Mouse (Mus musculus): Measurements from ENCODE around the gene Copz1. TPM values are rescaled to one million over a fixed set of nuclear protein-coding genes. Genes with fewer than 3 reads are reported as not detected.
"Not testable (repeated sequence)": the region's sequence is repeated elsewhere in the genome, so short reads cannot be mapped to it uniquely, and the experiment has no call there.

Copz1 gene
- polyA plus RNA-seq, 1 experiment from 2014 or later, result 265 TPM

- peak within 1 kb of the TSS; percentile 72 for H3K4me2 ChIP-seq (ENCODE audit: low read depth, low read length)
- H3K4me3 ChIP-seq (replicated peaks; ENCODE audit: low read length), result peak within 1 kb of the TSS; percentile 66
- peak within 1 kb of the TSS; percentile 83 for H3K9ac ChIP-seq (ENCODE audit: low read length)
- no peaks in the 10 kb centered on the region for H3K9me3 ChIP-seq (replicated peaks; ENCODE audit: control insufficient read depth, low read length)
- ATAC-seq (ENCODE audit: insufficient read depth, low FRiP score), result peak; percentile 92
- H3K27ac ChIP-seq (ENCODE audit: low read length), result peak within 1 kb of the TSS; percentile 94
- no peaks in the 10 kb centered on the region for H3K27me3 ChIP-seq (ENCODE audit: control insufficient read depth, insufficient read depth, low read length)
- under 1% methylated on average over 47 of the region's 47 CpGs for WGBS
- peaks cover 25% of the 10 kb centered on the region for H3K4me1 ChIP-seq (ENCODE audit: control insufficient read depth, insufficient read depth, low read length)
- H3K36me3 ChIP-seq (ENCODE audit: control insufficient read depth, insufficient read depth, low read length), result peaks cover 20% of the 10 kb centered on the region
These were observed 32.1 kb upstream of the Copz1 start, which contains the start of gene Hnrnpa1 for GRCm38 (mm10) chr15:103240160-103241028. Hnrnpa1 (plus strand) TSS chr15:103240432.

- H3K27me3 ChIP-seq (ENCODE audit: control insufficient read depth, insufficient read depth, low read length); H3K9me3 ChIP-seq (replicated peaks; ENCODE audit: control insufficient read depth, low read length); ATAC-seq (ENCODE audit: insufficient read depth, low FRiP score): not testable (repeated sequence)
- Histone ChIP-seq H3K9ac (ENCODE audit: low read length) (peak overlapping the region; percentile 83), H3K36me3 (ENCODE audit: control insufficient read depth, insufficient read depth, low read length) (peaks cover 18% of the 10 kb centered on the region), H3K27ac (ENCODE audit: low read length) (peak overlapping the region; percentile 94), H3K4me3 (replicated peaks; ENCODE audit: low read length) (peak overlapping the region; percentile 66), H3K4me2 (ENCODE audit: low read depth, low read length) (peak overlapping the region; percentile 72), H3K4me1 (ENCODE audit: control insufficient read depth, insufficient read depth, low read length) (peaks cover 25% of the 10 kb centered on the region)
- WGBS, result 4% methylated on average over 12 of the region's 12 CpGs
These were observed 31.2 kb upstream of the Copz1 start for GRCm38 (mm10) chr15:103241071-103242018.

- WGBS, result 48% methylated on average over 8 of the region's 8 CpGs
- no peak for ATAC-seq (ENCODE audit: insufficient read depth, low FRiP score)
- Histone ChIP-seq H3K9ac (ENCODE audit: low read length) (peak overlapping the region; percentile 83), H3K27me3 (ENCODE audit: control insufficient read depth, insufficient read depth, low read length) (no peaks in the 10 kb centered on the region), H3K4me3 (replicated peaks; ENCODE audit: low read length) (peak overlapping the region; percentile 66), H3K4me1 (ENCODE audit: control insufficient read depth, insufficient read depth, low read length) (peaks cover 25% of the 10 kb centered on the region), H3K9me3 (replicated peaks; ENCODE audit: control insufficient read depth, low read length) (no peaks in the 10 kb centered on the region), H3K4me2 (ENCODE audit: low read depth, low read length) (peak overlapping the region; percentile 72), H3K27ac (ENCODE audit: low read length) (no peak overlapping the region), H3K36me3 (ENCODE audit: control insufficient read depth, insufficient read depth, low read length) (peaks cover 27% of the 10 kb centered on the region)
These were observed 29.6 kb upstream of the Copz1 start for GRCm38 (mm10) chr15:103242885-103243284.

GRCm38 (mm10) chr15:103245616-103246015 is 26.9 kb upstream of the Copz1 start:
- no peak for ATAC-seq (ENCODE audit: insufficient read depth, low FRiP score)
- H3K9ac ChIP-seq (ENCODE audit: low read length), result no peak overlapping the region
- peaks cover 20% of the 10 kb centered on the region for H3K4me1 ChIP-seq (ENCODE audit: control insufficient read depth, insufficient read depth, low read length)
- H3K27ac ChIP-seq (ENCODE audit: low read length), result no peak overlapping the region
- H3K9me3 ChIP-seq (replicated peaks; ENCODE audit: control insufficient read depth, low read length), result no peaks in the 10 kb centered on the region
- H3K4me3 ChIP-seq (replicated peaks; ENCODE audit: low read length), result no peak overlapping the region
- WGBS, result 73% methylated on average over 6 of the region's 6 CpGs
- no peak overlapping the region for H3K4me2 ChIP-seq (ENCODE audit: low read depth, low read length)
- peaks cover 27% of the 10 kb centered on the region for H3K36me3 ChIP-seq (ENCODE audit: control insufficient read depth, insufficient read depth, low read length)
- H3K27me3 ChIP-seq (ENCODE audit: control insufficient read depth, insufficient read depth, low read length), result no peaks in the 10 kb centered on the region

- Histone ChIP-seq H3K9me3 (replicated peaks; ENCODE audit: control insufficient read depth, low read length) (no peaks in the 10 kb centered on the region), H3K9ac (ENCODE audit: low read length) (no peak overlapping the region), H3K4me1 (ENCODE audit: control insufficient read depth, insufficient read depth, low read length) (peaks cover 18% of the 10 kb centered on the region), H3K36me3 (ENCODE audit: control insufficient read depth, insufficient read depth, low read length) (peaks cover 27% of the 10 kb centered on the region), H3K4me2 (ENCODE audit: low read depth, low read length) (no peak overlapping the region), H3K27me3 (ENCODE audit: control insufficient read depth, insufficient read depth, low read length) (no peaks in the 10 kb centered on the region), H3K4me3 (replicated peaks; ENCODE audit: low read length) (no peak overlapping the region), H3K27ac (ENCODE audit: low read length) (no peak overlapping the region)
- WGBS, result 88% methylated on average over 9 of the region's 9 CpGs
- no peak for ATAC-seq (ENCODE audit: insufficient read depth, low FRiP score)
These were observed 25.3 kb upstream of the Copz1 start for GRCm38 (mm10) chr15:103247078-103247781.

GRCm38 (mm10) chr15:103247782-103248400 is 24.6 kb upstream of the Copz1 start:
- no peak overlapping the region for H3K27ac ChIP-seq (ENCODE audit: low read length)
- H3K4me2 ChIP-seq (ENCODE audit: low read depth, low read length), result no peak overlapping the region
- no peaks in the 10 kb centered on the region for H3K27me3 ChIP-seq (ENCODE audit: control insufficient read depth, insufficient read depth, low read length)
- H3K9me3 ChIP-seq (replicated peaks; ENCODE audit: control insufficient read depth, low read length), result no peaks in the 10 kb centered on the region
- no peak for ATAC-seq (ENCODE audit: insufficient read depth, low FRiP score)
- H3K36me3 ChIP-seq (ENCODE audit: control insufficient read depth, insufficient read depth, low read length), result peaks cover 22% of the 10 kb centered on the region
- H3K4me1 ChIP-seq (ENCODE audit: control insufficient read depth, insufficient read depth, low read length), result peaks cover 11% of the 10 kb centered on the region
- H3K9ac ChIP-seq (ENCODE audit: low read length), result no peak overlapping the region
- H3K4me3 ChIP-seq (replicated peaks; ENCODE audit: low read length), result no peak overlapping the region

GRCm38 (mm10) chr15:103248401-103249313 is 23.9 kb upstream of the Copz1 start:
- H3K9me3 ChIP-seq (replicated peaks; ENCODE audit: control insufficient read depth, low read length), result no peaks in the 10 kb centered on the region
- ATAC-seq (ENCODE audit: insufficient read depth, low FRiP score), result no peak
- WGBS, result 78% methylated on average over 28 of the region's 28 CpGs

More at GRCm38 (mm10) chr15:103248401-103249313, 23.9 kb upstream of the Copz1 start:
- no peak overlapping the region for H3K4me2 ChIP-seq (ENCODE audit: low read depth, low read length)
- H3K4me3 ChIP-seq (replicated peaks; ENCODE audit: low read length), result no peak overlapping the region
- H3K27me3 ChIP-seq (ENCODE audit: control insufficient read depth, insufficient read depth, low read length), result no peaks in the 10 kb centered on the region
- no peak overlapping the region for H3K9ac ChIP-seq (ENCODE audit: low read length)
- no peak overlapping the region for H3K27ac ChIP-seq (ENCODE audit: low read length)
- 0 out of 2 replicates have a peak, but pooled peaks cover 5% of the 10 kb centered on the region for H3K4me1 ChIP-seq (ENCODE audit: control insufficient read depth, insufficient read depth, low read length)
- peaks cover 17% of the 10 kb centered on the region; the same call in 1 of the 2 replicates for H3K36me3 ChIP-seq (ENCODE audit: control insufficient read depth, insufficient read depth, low read length)

All from stomach, embryonic 16.5 days (tissue).